Comparison of ENCODE assay signal across 14 mouse cellular contexts in the genomic region with DNA sequence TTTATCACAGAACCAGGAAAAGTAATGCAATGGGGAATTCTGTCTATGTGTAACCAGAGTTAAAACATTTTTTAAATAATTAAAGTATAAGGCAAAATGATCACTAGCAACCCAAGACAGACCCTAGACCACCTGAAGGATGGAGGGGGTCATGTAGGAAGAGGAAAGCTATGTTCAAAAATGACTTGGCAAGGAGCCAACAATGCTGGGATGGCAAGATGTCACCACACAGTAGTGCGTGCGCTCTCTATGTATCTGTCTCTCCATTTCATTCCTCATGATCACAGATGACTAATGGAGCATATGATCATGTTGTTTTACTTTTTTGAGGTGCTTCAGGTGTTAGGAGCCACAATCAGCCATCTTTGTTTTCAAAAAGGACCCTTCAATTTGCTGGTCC.
"Had no signal": no experiment of that assay in that cellular context is flagged by ENCODE, and none has a peak within 500 bp of the region (broad histone marks: within the 10 kb centered on the region; RNA-seq: fewer than 3 reads in every experiment).

No protein-coding gene starts in this region.

- H3K9me3 ChIP-seq: limb, embryonic 13.5 days; midbrain, embryonic 12.5 days; neural tube, embryonic 12.5 days had no signal

- H3K36me3 ChIP-seq: limb, embryonic 13.5 days; midbrain, embryonic 12.5 days; neural tube, embryonic 12.5 days had no signal

- H3K27ac ChIP-seq: limb, embryonic 13.5 days; liver, embryonic 14.5 days; midbrain, embryonic 12.5 days; neural tube, embryonic 12.5 days had no signal

- H3K27me3 ChIP-seq: limb, embryonic 13.5 days; midbrain, embryonic 12.5 days; neural tube, embryonic 12.5 days had no signal

- H3K9ac ChIP-seq: limb, embryonic 13.5 days; liver, embryonic 14.5 days; midbrain, embryonic 12.5 days; neural tube, embryonic 12.5 days had no signal

- H3K4me3 ChIP-seq: limb, embryonic 13.5 days; midbrain, embryonic 12.5 days; myocyte; neural tube, embryonic 12.5 days had no signal

- H3K4me1 ChIP-seq: midbrain, embryonic 12.5 days; neural tube, embryonic 12.5 days had no signal

- DNase-seq: kidney, postnatal 36 days; layer of hippocampus, adult 9-11 months; layer of hippocampus, postnatal 36 days; lung, adult 18-20 months; retina, postnatal 1 day; right cerebral cortex, postnatal 4 days; spleen, adult 18-20 months; thymus, adult 18-20 months; thymus, postnatal 14 days had no signal

- H3K4me2 ChIP-seq: limb, embryonic 13.5 days; midbrain, embryonic 12.5 days; neural tube, embryonic 12.5 days had no signal
